Mouse (Mus musculus) T-helper 2 cell (primary cell): ENCODE results near the gene Kalrn.
"Not testable (repeated sequence)": the region's sequence is repeated elsewhere in the genome, so short reads cannot be mapped to it uniquely, and the experiment has no call there.

Experiments used
- in situ Hi-C: fragments of 300-600 bp; cut with MboI, MseI; formaldehyde crosslinking; loops from one replicate; pipeline ENCODE4 v1.15.1; 2025; ENCODE audit warnings: high pct_unique_total_duplicates

The Kalrn gene

GRCm38 (mm10) chr16:34317110-34317509 lies 256.2 kb downstream of the Kalrn start:
- in situ Hi-C loops = no loop called here

- in situ Hi-C loops = no loop called here
These were observed 257.1 kb downstream of the Kalrn start for GRCm38 (mm10) chr16:34316253-34316652.

GRCm38 (mm10) chr16:34314071-34314470 lies 259.3 kb downstream of the Kalrn start:
- in situ Hi-C loops = no loop called here

GRCm38 (mm10) chr16:34311577-34311976 lies 261.8 kb downstream of the Kalrn start:
- in situ Hi-C loops = no loop called here

- in situ Hi-C loops = no loop called here
These were observed 263.0 kb downstream of the Kalrn start for GRCm38 (mm10) chr16:34310363-34310762.

GRCm38 (mm10) chr16:34308324-34308723 lies 265.0 kb downstream of the Kalrn start:
- in situ Hi-C loops = no loop called here

GRCm38 (mm10) chr16:34307458-34307857 lies 265.9 kb downstream of the Kalrn start:
- in situ Hi-C loops = no loop called here

- in situ Hi-C loops = no loop called here
These were observed 267.7 kb downstream of the Kalrn start for GRCm38 (mm10) chr16:34305586-34305985.

- in situ Hi-C loops = not testable (repeated sequence)
These were observed 269.5 kb downstream of the Kalrn start for GRCm38 (mm10) chr16:34303818-34304217.

- in situ Hi-C loops = no loop called here
These were observed 270.8 kb downstream of the Kalrn start for GRCm38 (mm10) chr16:34302503-34302902.

- in situ Hi-C loops = no loop called here
These were observed 271.3 kb downstream of the Kalrn start for GRCm38 (mm10) chr16:34302063-34302462.

- in situ Hi-C loops = no loop called here
These were observed 274.1 kb downstream of the Kalrn start for GRCm38 (mm10) chr16:34299226-34299625.

- in situ Hi-C loops = no loop called here
These were observed 275.2 kb downstream of the Kalrn start for GRCm38 (mm10) chr16:34297911-34298682.

- in situ Hi-C loops = no loop called here
These were observed 278.8 kb downstream of the Kalrn start for GRCm38 (mm10) chr16:34294568-34294967.

GRCm38 (mm10) chr16:34293675-34294074 lies 279.7 kb downstream of the Kalrn start:
- in situ Hi-C loops = no loop called here

GRCm38 (mm10) chr16:34289583-34289982 lies 283.7 kb downstream of the Kalrn start:
- in situ Hi-C loops = no loop called here

GRCm38 (mm10) chr16:34282026-34282425 lies 291.3 kb downstream of the Kalrn start:
- in situ Hi-C loops = no loop called here

- in situ Hi-C loops = no loop called here
These were observed 293.5 kb downstream of the Kalrn start for GRCm38 (mm10) chr16:34279654-34280383.

GRCm38 (mm10) chr16:34278249-34278790 lies 295.0 kb downstream of the Kalrn start:
- in situ Hi-C loops = no loop called here

GRCm38 (mm10) chr16:34274607-34275006 lies 298.7 kb downstream of the Kalrn start:
- in situ Hi-C loops = no loop called here

- in situ Hi-C loops = no loop called here
These were observed 301.9 kb downstream of the Kalrn start for GRCm38 (mm10) chr16:34271476-34271875.

- in situ Hi-C loops = no loop called here
These were observed 302.7 kb downstream of the Kalrn start for GRCm38 (mm10) chr16:34270681-34271080.

- in situ Hi-C loops = no loop called here
These were observed 303.7 kb downstream of the Kalrn start for GRCm38 (mm10) chr16:34269642-34270041.
